In genomic region chr7:6189542-6189941, GRCm38 (mm10) we compare ENCODE assay signal across 13 mouse cellular contexts. TPM values are rescaled to one million over a fixed set of nuclear protein-coding genes. Genes with fewer than 3 reads are reported as not detected.
A peak's percentile ranks its signal among the peaks of the same experiment; 100 is the strongest.
DNase-seq lines count a peak whose midpoint lies in the region; ATAC-seq and TF ChIP-seq lines count a peak whose summit lies in the region.
"Had no signal": no experiment of that assay in that cellular context is flagged by ENCODE, and none has a peak within 500 bp of the region (broad histone marks: within the 10 kb centered on the region; RNA-seq: fewer than 3 reads in every experiment).

No protein-coding gene starts in this region.

- no peaks in the 10 kb centered on the region for H3K9me3 ChIP-seq in hindbrain, embryonic 12.5 days (replicated peaks)
- no peaks in the 10 kb centered on the region for H3K9me3 ChIP-seq in hindbrain, embryonic 13.5 days
- no peaks in the 10 kb centered on the region for H3K9me3 ChIP-seq in kidney, postnatal 0 days (replicated peaks; ENCODE audit: low read length)
- H3K9me3 ChIP-seq: midbrain, embryonic 15.5 days had no signal

- no peak overlapping the region for H3K4me2 ChIP-seq in hindbrain, embryonic 12.5 days (replicated peaks)
- no peak overlapping the region for H3K4me2 ChIP-seq in hindbrain, embryonic 13.5 days
- no peak overlapping the region for H3K4me2 ChIP-seq in kidney, postnatal 0 days (ENCODE audit: low read length)
- H3K4me2 ChIP-seq: midbrain, embryonic 15.5 days had no signal

- TF ChIP-seq POLR2A in brain, embryonic 14.5 days (IDR thresholded peaks at IDR 0.05; ENCODE audit: borderline replicate concordance, extremely low read depth, insufficient read depth, insufficient read length, poor library complexity, severe bottlenecking): no peak

- DNase-seq in cerebellum, adult 11-12 months: peak; percentile 62
- no peak for DNase-seq in brain, embryonic 14.5 days (ENCODE audit: low read depth)
- DNase-seq in kidney, postnatal 0 days (ENCODE audit: low spot score): no peak
- no peak for DNase-seq in left cerebral cortex, adult 2 months (ENCODE audit: extremely low spot score in 1 of 2, low spot score in 2 of 2)
- DNase-seq in right cerebral cortex, postnatal 4 days: no peak

- WGBS in hindbrain, embryonic 12.5 days: 45% methylated on average over 44 of the region's 45 CpGs
- WGBS in hindbrain, embryonic 13.5 days: 40% methylated on average over 45 of the region's 45 CpGs
- WGBS in kidney, postnatal 0 days: 58% methylated on average over 45 of the region's 45 CpGs

- H3K27ac ChIP-seq in hindbrain, embryonic 12.5 days: no peak overlapping the region
- H3K27ac ChIP-seq in hindbrain, embryonic 13.5 days: no peak overlapping the region
- no peak overlapping the region for H3K27ac ChIP-seq in kidney, postnatal 0 days
- H3K27ac ChIP-seq in left cerebral cortex, adult 2 months: no peak overlapping the region
- H3K27ac ChIP-seq: midbrain, embryonic 15.5 days had no signal

- 0 out of 2 replicates have a peak overlapping the region, but pooled peaks have one; percentile 23 for H3K9ac ChIP-seq in hindbrain, embryonic 12.5 days
- no peak overlapping the region for H3K9ac ChIP-seq in hindbrain, embryonic 13.5 days
- no peak overlapping the region for H3K9ac ChIP-seq in kidney, postnatal 0 days (ENCODE audit: low read depth, low read length)
- H3K9ac ChIP-seq: midbrain, embryonic 15.5 days had no signal

- H3K4me1 ChIP-seq in hindbrain, embryonic 12.5 days: no peaks in the 10 kb centered on the region
- H3K4me1 ChIP-seq in hindbrain, embryonic 13.5 days (replicated peaks): no peaks in the 10 kb centered on the region; the same call in 1 of the 2 replicates
- no peaks in the 10 kb centered on the region for H3K4me1 ChIP-seq in kidney, postnatal 0 days (replicated peaks; ENCODE audit: insufficient read depth, low read length)
- H3K4me1 ChIP-seq: midbrain, embryonic 15.5 days had no signal

- TF ChIP-seq CTCF in brain, embryonic 14.5 days (IDR thresholded peaks at IDR 0.05; ENCODE audit: borderline replicate concordance, extremely low read depth, insufficient read depth, insufficient read length): peak; percentile 11; the same call in 1 of the 2 replicates
- TF ChIP-seq CTCF in kidney, postnatal 0 days (IDR thresholded peaks at IDR 0.05; ENCODE audit: low read depth): peak; percentile 43; the same call in 1 of the 2 replicates
- no peak; the same call in 1 of the 2 replicates for TF ChIP-seq CTCF in left cerebral cortex, adult 2 months (IDR thresholded peaks at IDR 0.05)

- intact Hi-C loops in left cerebral cortex, adult 2 months (cut with DNase I): no loop called here

- no peak overlapping the region for H3K4me3 ChIP-seq in hindbrain, embryonic 12.5 days
- H3K4me3 ChIP-seq in hindbrain, embryonic 13.5 days: no peak overlapping the region
- no peak overlapping the region for H3K4me3 ChIP-seq in kidney, postnatal 0 days (replicated peaks; ENCODE audit: low read depth, low read length)
- no peak overlapping the region for H3K4me3 ChIP-seq in left cerebral cortex, adult 2 months
- H3K4me3 ChIP-seq: midbrain, embryonic 15.5 days had no signal

- H3K27me3 ChIP-seq in hindbrain, embryonic 12.5 days: peaks cover 6% of the 10 kb centered on the region; the same call in 1 of the 2 replicates
- 0 out of 2 replicates have a peak, but pooled peaks cover 5% of the 10 kb centered on the region for H3K27me3 ChIP-seq in hindbrain, embryonic 13.5 days
- no peaks in the 10 kb centered on the region for H3K27me3 ChIP-seq in kidney, postnatal 0 days (ENCODE audit: insufficient read depth, low read length)
- H3K27me3 ChIP-seq: midbrain, embryonic 15.5 days had no signal

- no peak for ATAC-seq in cerebellum, adult (ENCODE audit: insufficient number of reproducible peaks, low FRiP score, low TSS enrichment)
- no peak for ATAC-seq in hindbrain, embryonic 12.5 days (ENCODE audit: low FRiP score)
- ATAC-seq in hindbrain, embryonic 13.5 days (ENCODE audit: low FRiP score): no peak
- ATAC-seq in kidney, postnatal 0 days (replicated peaks; ENCODE audit: low FRiP score, low read depth): peak; percentile 58
- ATAC-seq: midbrain, embryonic 15.5 days had no signal

- H3K36me3 ChIP-seq in hindbrain, embryonic 12.5 days: peaks cover 59% of the 10 kb centered on the region
- peaks cover 63% of the 10 kb centered on the region for H3K36me3 ChIP-seq in hindbrain, embryonic 13.5 days
- H3K36me3 ChIP-seq in kidney, postnatal 0 days (ENCODE audit: insufficient read depth, low read length): peaks cover 35% of the 10 kb centered on the region

RNA-seq across cellular contexts. Expression of gene Galp, which starts 7.3 kb away (rescaled TPM):
- polyA plus RNA-seq in hindbrain, embryonic 12.5 days (2016; fragmentation: Nextera tagmentation; extraction: Ambion mirVana): not detected in 2 replicates
- polyA plus RNA-seq in hindbrain, embryonic 13.5 days (2015; fragmentation: Nextera tagmentation; extraction: Ambion mirVana): not detected in 2 replicates
- not detected in 2 replicates for polyA plus RNA-seq in brain, embryonic 14.5 days (2012; rRNA removed)
- not detected in 2 replicates for polyA plus RNA-seq in kidney, postnatal 0 days (2015; fragmentation: Nextera tagmentation; extraction: Ambion mirVana)
- total RNA-seq in left cerebral cortex, adult 2 months (2021): not detected
- total RNA-seq: common myeloid progenitor, adult 5-6 weeks; liver, adult 2 months had no signal
- polyA plus RNA-seq: liver, adult 2 months; midbrain, embryonic 15.5 days; stomach, embryonic 14.5 days had no signal

RNA-seq across cellular contexts. Expression of gene Zfp444, which starts 17.5 kb away (rescaled TPM):
- 79.0 and 83.6 TPM in 2 replicates for polyA plus RNA-seq in hindbrain, embryonic 12.5 days (2016; fragmentation: Nextera tagmentation; extraction: Ambion mirVana)
- 89.1 and 94.9 TPM in 2 replicates for polyA plus RNA-seq in hindbrain, embryonic 13.5 days (2015; fragmentation: Nextera tagmentation; extraction: Ambion mirVana)
- 80.7 and 95.5 TPM in 2 replicates for polyA plus RNA-seq in brain, embryonic 14.5 days (2012; rRNA removed)
- polyA plus RNA-seq in kidney, postnatal 0 days (2015; fragmentation: Nextera tagmentation; extraction: Ambion mirVana): 66.2 and 66.3 TPM in 2 replicates
- 10 to 100 TPM; 62.0 to 66.7 TPM for total RNA-seq in left cerebral cortex, adult 2 months (2021)

RNA-seq across cellular contexts. Expression of gene Zscan5b, which starts 32.5 kb away (rescaled TPM):
- polyA plus RNA-seq in hindbrain, embryonic 12.5 days (2016; fragmentation: Nextera tagmentation; extraction: Ambion mirVana): not detected in 2 replicates
- polyA plus RNA-seq in hindbrain, embryonic 13.5 days (2015; fragmentation: Nextera tagmentation; extraction: Ambion mirVana): not detected in 2 replicates
- not detected in 2 replicates for polyA plus RNA-seq in brain, embryonic 14.5 days (2012; rRNA removed)
- polyA plus RNA-seq in kidney, postnatal 0 days (2015; fragmentation: Nextera tagmentation; extraction: Ambion mirVana): not detected in 2 replicates
- not detected for total RNA-seq in left cerebral cortex, adult 2 months (2021)
- total RNA-seq: common myeloid progenitor, adult 5-6 weeks; liver, adult 2 months had no signal
- polyA plus RNA-seq: large intestine, adult 2 months; liver, adult 2 months; midbrain, embryonic 15.5 days; stomach, embryonic 14.5 days had no signal

RNA-seq across cellular contexts. Expression of gene Zfp787, which starts 33.7 kb away (rescaled TPM):
- 32.5 and 34.8 TPM in 2 replicates for polyA plus RNA-seq in hindbrain, embryonic 12.5 days (2016; fragmentation: Nextera tagmentation; extraction: Ambion mirVana)
- polyA plus RNA-seq in hindbrain, embryonic 13.5 days (2015; fragmentation: Nextera tagmentation; extraction: Ambion mirVana): 22.1 and 23.8 TPM in 2 replicates
- polyA plus RNA-seq in brain, embryonic 14.5 days (2012; rRNA removed): 47.4 and 54.0 TPM in 2 replicates
- 60.1 and 72.0 TPM in 2 replicates for polyA plus RNA-seq in kidney, postnatal 0 days (2015; fragmentation: Nextera tagmentation; extraction: Ambion mirVana)
- total RNA-seq in left cerebral cortex, adult 2 months (2021): 10 to 100 TPM; 27.8 to 30.2 TPM
